Mouse (Mus musculus) cortical plate, adult 2 months (tissue): ENCODE data around the gene Cmip.

Source experiments
- CTCF ChIP-seq: fragments of 200-500 bp; IDR thresholded peaks from 2 replicates; pipeline ENCODE4 v1.5.1; 2011; ENCODE audit warnings: mild to moderate bottlenecking, control low read depth, low read length; ENCODE audit not compliant: insufficient read depth; ENCODE audit errors: extremely low read depth
- POLR2A ChIP-seq: fragments of 200-500 bp; IDR thresholded peaks from 2 replicates; pipeline ENCODE4 v1.6.1; 2011; ENCODE audit warnings: mild to moderate bottlenecking, low read length, control low read depth; ENCODE audit not compliant: insufficient read depth; ENCODE audit errors: extremely low read depth

GRCm38 (mm10) chr8:117373001-117373428 is 116.2 kb downstream of the Cmip start:
- TF ChIP-seq CTCF: no peak
- no peak for TF ChIP-seq POLR2A
